Mouse (Mus musculus) heart, postnatal 0 days (tissue): ENCODE data around the gene Rara. TPM values are rescaled to one million over a fixed set of nuclear protein-coding genes. Genes with fewer than 3 reads are reported as not detected.

Experiments used
- ATAC-seq: fragments of 200-750 bp; cut with Nextera tagmentation; 2 replicates; pipeline ENCODE4 v1.8.0; 2017; ENCODE audit warnings: low read depth, moderate number of reproducible peaks, moderate library complexity; ENCODE audit not compliant: insufficient read depth
- DNase-seq: peaks from one replicate; pipeline ENCODE4 v3.0.0-alpha.2; 2016; ENCODE audit warnings: low spot score
- H3K27ac ChIP-seq: fragments of 300-500 bp; sonication (generic); 2 replicates; pipeline ENCODE4 v1.5.1; 2014; ENCODE audit warnings: low read depth, mild to moderate bottlenecking
- H3K27me3 ChIP-seq: fragments of 300-500 bp; sonication (generic); 2 replicates; pipeline ENCODE4 v1.6.1; 2014; ENCODE audit warnings: low read length, mixed read lengths; ENCODE audit not compliant: control insufficient read depth, insufficient read depth
- H3K36me3 ChIP-seq: fragments of 300-500 bp; sonication (generic); replicated peaks from 2 replicates; pipeline ENCODE4 v1.6.1; 2014; ENCODE audit warnings: low read length, mixed read lengths; ENCODE audit not compliant: control insufficient read depth, insufficient read depth
- H3K4me1 ChIP-seq: fragments of 300-500 bp; sonication (generic); 2 replicates; pipeline ENCODE4 v1.6.1; 2014; ENCODE audit warnings: antibody characterized with exemption; ENCODE audit not compliant: control insufficient read depth, insufficient read depth
- H3K4me2 ChIP-seq: fragments of 300-500 bp; sonication (generic); 2 replicates; pipeline ENCODE4 v1.6.1; 2014; ENCODE audit warnings: low read depth, mild to moderate bottlenecking, low read length, moderate library complexity
- H3K4me3 ChIP-seq: fragments of 300-500 bp; sonication (generic); 2 replicates; pipeline ENCODE4 v1.5.1; 2014; ENCODE audit warnings: low read depth, low read length
- H3K9ac ChIP-seq: fragments of 300-500 bp; sonication (generic); replicated peaks from 2 replicates; pipeline ENCODE4 v1.6.1; 2014; ENCODE audit warnings: low read depth, low read length, mixed read lengths
- H3K9me3 ChIP-seq: fragments of 300-500 bp; sonication (generic); replicated peaks from 2 replicates; pipeline ENCODE4 v1.6.1; 2016; ENCODE audit warnings: low read length; ENCODE audit not compliant: control insufficient read depth
- CTCF ChIP-seq: IDR thresholded peaks from 2 replicates; pipeline ENCODE4 v1.5.1; 2016; ENCODE audit warnings: antibody characterized with exemption, control low read depth, low read depth
- EP300 ChIP-seq: IDR thresholded peaks from 2 replicates; pipeline ENCODE4 v1.6.1; 2016; ENCODE audit warnings: antibody characterized with exemption, low read depth
- WGBS: fragments of 180-500 bp; shearing (Covaris S2); extraction: QIAGEN DNeasy Blood & Tissue Kit; methylation state at CpG from one replicate; pipeline ENCODE4 v1.1.7; 2014; 5-methylcytosine and 5-hydroxymethylcytosine counted together
- polyA plus RNA-seq: library from polyadenylated mRNA; unstranded; fragments of >200 nt; fragmentation: Nextera tagmentation; extraction: Ambion mirVana; gene quantifications from 2 replicates; pipeline ENCODE4 v1.2.1, GENCODE M21; 2015
- total RNA-seq: library from RNA; depleted of rRNA; stranded (reverse); fragments of >200 nt; gene quantifications from 2 replicates; pipeline ENCODE4 v1.2.3, GENCODE M21; 2014; ENCODE audit warnings: low replicate concordance

Rara gene
- total and polyA plus RNA-seq, 2 experiments from 2014 or later, result 15.8 to 24.0 TPM

- DNase-seq (no peak), ATAC-seq (no peak)
- Histone ChIP-seq H3K4me3 (no peak overlapping the region), H3K4me2 (no peak overlapping the region), H3K36me3 (peaks cover 78% of the 10 kb centered on the region), H3K4me1 (no peaks in the 10 kb centered on the region), H3K27me3 (no peaks in the 10 kb centered on the region), H3K9me3 (no peaks in the 10 kb centered on the region), H3K27ac (no peak overlapping the region), H3K9ac (no peak overlapping the region)
- 87% methylated on average over 5 of the region's 5 CpGs for WGBS
- TF ChIP-seq EP300 (no peak), CTCF (no peak)
Measured at GRCm38 (mm10) chr11:99010706-99011105, 83.1 kb downstream of the Rara start.

GRCm38 (mm10) chr11:99013856-99014255 is 86.2 kb downstream of the Rara start:
- DNase-seq (no peak), ATAC-seq (no peak)
- Histone ChIP-seq H3K27me3 (no peaks in the 10 kb centered on the region), H3K4me3 (no peak overlapping the region), H3K4me2 (no peak overlapping the region), H3K9ac (no peak overlapping the region), H3K27ac (no peak overlapping the region), H3K9me3 (no peaks in the 10 kb centered on the region), H3K36me3 (peaks cover 86% of the 10 kb centered on the region), H3K4me1 (no peaks in the 10 kb centered on the region)
- 89% methylated on average over 1 of the region's 1 CpGs for WGBS
- TF ChIP-seq EP300 (no peak), CTCF (no peak)

- ATAC-seq, result no peak
- Histone ChIP-seq H3K4me1 (peaks cover 9% of the 10 kb centered on the region), H3K27me3 (no peaks in the 10 kb centered on the region), H3K36me3 (peaks cover 49% of the 10 kb centered on the region), H3K9ac (no peak overlapping the region), H3K9me3 (no peaks in the 10 kb centered on the region), H3K4me2 (no peak overlapping the region), H3K4me3 (no peak overlapping the region), H3K27ac (no peak overlapping the region)
- no peak for DNase-seq
- TF ChIP-seq CTCF, result no peak
- TF ChIP-seq EP300, result no peak
- 95% methylated on average over 6 of the region's 6 CpGs for WGBS
Measured at GRCm38 (mm10) chr11:99019844-99020243, 92.2 kb downstream of the Rara start.

DNA sequence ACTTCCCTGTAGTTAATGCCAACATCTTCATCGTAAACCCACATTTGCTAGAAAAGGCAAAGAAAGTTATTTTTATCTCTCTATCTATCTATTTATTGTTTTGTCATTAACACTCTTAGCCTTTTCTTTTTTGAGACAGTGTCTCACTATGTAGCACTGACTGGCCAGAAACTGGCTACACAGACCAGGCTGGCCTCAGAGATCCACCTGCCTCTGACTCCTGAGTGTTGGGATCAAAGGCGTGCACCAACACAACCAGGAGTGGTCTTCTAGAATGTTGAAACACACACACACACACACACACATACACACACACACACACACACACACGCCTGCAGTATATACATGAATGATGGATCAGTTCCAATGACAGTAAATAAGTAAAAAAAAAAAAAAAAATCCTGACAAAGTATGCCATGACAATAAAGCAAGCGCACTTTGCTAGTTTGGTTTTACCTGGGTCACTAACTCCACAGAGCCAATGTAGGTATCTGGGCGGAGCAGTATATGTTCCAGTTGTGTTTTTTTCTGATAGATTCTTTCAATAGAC is 94.8 kb downstream of the Rara start:
- Histone ChIP-seq H3K36me3 (peaks cover 26% of the 10 kb centered on the region), H3K9me3 (no peaks in the 10 kb centered on the region), H3K4me2 (peak overlapping the region; percentile 67), H3K4me3 (peak overlapping the region; percentile 91), H3K9ac (no peak overlapping the region), H3K27ac (no peak overlapping the region), H3K27me3 (no peaks in the 10 kb centered on the region), H3K4me1 (peaks cover 9% of the 10 kb centered on the region)
- DNase-seq (no peak), ATAC-seq (no peak)
- 79% methylated on average over 5 of the region's 5 CpGs for WGBS
- TF ChIP-seq EP300 (no peak), CTCF (no peak)

DNA sequence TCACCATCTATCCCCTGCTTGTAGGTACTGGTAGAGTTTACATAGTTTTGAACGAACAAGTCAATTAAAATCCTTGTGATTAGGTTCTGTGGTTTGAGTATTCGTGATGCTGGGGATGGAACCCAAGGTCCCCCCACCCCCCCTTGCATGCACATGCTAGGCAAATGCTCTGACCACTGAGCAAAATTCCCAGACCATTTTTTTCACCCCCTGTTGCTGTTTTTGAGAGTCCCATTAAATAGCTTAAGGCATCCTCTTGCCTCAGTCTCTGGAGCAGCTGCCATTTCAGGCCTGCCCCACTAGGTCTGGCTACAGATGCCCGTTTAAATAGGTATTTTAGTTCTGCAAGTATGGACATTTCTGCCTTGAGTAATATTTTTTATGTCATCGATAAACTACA is 95.5 kb downstream of the Rara start:
- ATAC-seq (no peak), DNase-seq (no peak)
- Histone ChIP-seq H3K27me3 (no peaks in the 10 kb centered on the region), H3K4me3 (peak overlapping the region; percentile 91), H3K27ac (no peak overlapping the region), H3K36me3 (peaks cover 20% of the 10 kb centered on the region), H3K9ac (peak overlapping the region; percentile 54), H3K4me1 (peaks cover 9% of the 10 kb centered on the region), H3K4me2 (peak overlapping the region; percentile 67), H3K9me3 (no peaks in the 10 kb centered on the region)
- TF ChIP-seq EP300 (no peak), CTCF (no peak)
- 13% methylated on average over 4 of the region's 4 CpGs for WGBS
